Mouse (Mus musculus) ES-Bruce4 (cell line): ENCODE results near the gene Cyp27b1.

ENCODE experiments used
- CTCF ChIP-seq: IDR thresholded peaks from one replicate; pipeline ENCODE4 v1.8.1; 2011; ENCODE audit warnings: low read depth, low read length
- EP300 ChIP-seq: IDR thresholded peaks from 2 replicates; pipeline ENCODE4 v1.6.1; 2011; ENCODE audit warnings: low read depth, low read length; ENCODE audit not compliant: insufficient read depth
- POLR2A ChIP-seq: IDR thresholded peaks from one replicate; pipeline ENCODE4 v1.8.1; 2011; ENCODE audit warnings: low read length; ENCODE audit not compliant: insufficient read depth

- no peak for TF ChIP-seq CTCF
- TF ChIP-seq POLR2A = no peak
- TF ChIP-seq EP300 = no peak
Observed at GRCm38 (mm10) chr10:127043187-127043586, 4.9 kb upstream of the Cyp27b1 start.
